Mouse (Mus musculus) lung, adult 2 months (tissue): ENCODE results near the gene Birc6. TPM values are rescaled to one million over a fixed set of nuclear protein-coding genes. Genes with fewer than 3 reads are reported as not detected.
A peak's percentile ranks its signal among the peaks of the same experiment; 100 is the strongest.

ENCODE experiments used
- DNase-seq: peaks from one replicate; pipeline ENCODE4 v3.0.0; 2022
- H3K4me1 ChIP-seq: fragments of 200-500 bp; 2 replicates; pipeline ENCODE4 v1.6.1; 2011; ENCODE audit warnings: low read length; ENCODE audit not compliant: control insufficient read depth, insufficient read depth
- H3K4me3 ChIP-seq: fragments of 200-500 bp; replicated peaks from 2 replicates; pipeline ENCODE3; 2011; ENCODE audit warnings: low read depth, mild to moderate bottlenecking, control low read depth, low read length; ENCODE audit errors: extremely low read depth
- CTCF ChIP-seq: fragments of 200-500 bp; IDR thresholded peaks from 2 replicates; pipeline ENCODE4 v1.5.1; 2011; ENCODE audit warnings: mild to moderate bottlenecking, low read length, control low read depth; ENCODE audit not compliant: insufficient read depth
- POLR2A ChIP-seq: fragments of 200-500 bp; IDR thresholded peaks from 2 replicates; pipeline ENCODE4 v1.6.1; 2011; ENCODE audit warnings: low read depth, mild to moderate bottlenecking, control low read depth, low read length, borderline replicate concordance; ENCODE audit errors: extremely low read depth
- WGBS: fragments of 180-500 bp; shearing (Covaris S2); methylation state at CpG from one replicate; pipeline ENCODE4 v1.1.7; 2018; 5-methylcytosine and 5-hydroxymethylcytosine counted together
- polyA plus RNA-seq: library from polyadenylated mRNA; depleted of rRNA; stranded (reverse); fragments of >200 nt; gene quantifications from 2 replicates; pipeline ENCODE4 v1.2.3, GENCODE M21; 2012

The Birc6 gene
- polyA plus RNA-seq, 1 experiment: 91.7 TPM

GRCm38 (mm10) chr17:74599396-74599795 lies 71.3 kb downstream of the Birc6 start:
- whole genome bisulfite sequencing: 92% methylated on average over 2 of the region's 2 CpGs
- DNase-seq: no peak
- TF ChIP-seq POLR2A (no peak), CTCF (no peak)
- H3K4me3 ChIP-seq: no peak overlapping the region
- H3K4me1 ChIP-seq: no peaks in the 10 kb centered on the region

GRCm38 (mm10) chr17:74601201-74601600 lies 73.1 kb downstream of the Birc6 start:
- 75% methylated on average over 1 of the region's 1 CpGs for WGBS
- Histone ChIP-seq H3K4me1 (no peaks in the 10 kb centered on the region), H3K4me3 (no peak overlapping the region)
- no peak for DNase-seq
- TF ChIP-seq CTCF (no peak), POLR2A (no peak)

DNA sequence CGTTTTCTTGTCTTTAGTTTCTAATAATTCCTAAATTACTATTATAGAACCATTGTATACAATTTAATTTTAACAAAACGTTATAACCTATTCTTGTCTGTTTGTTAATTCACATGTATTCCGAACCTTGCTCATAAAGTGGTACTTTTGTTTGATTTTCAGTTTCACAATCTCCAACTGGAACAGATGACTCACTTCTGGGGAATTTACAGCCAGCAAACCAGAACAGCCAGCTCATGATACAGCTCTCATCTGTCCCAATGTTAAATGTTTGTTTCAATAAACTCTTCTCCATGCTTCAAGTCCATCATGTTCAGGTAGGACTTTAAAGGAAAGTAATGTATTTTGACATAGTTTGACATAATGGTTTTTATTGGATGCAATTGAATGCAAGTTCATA lies 102.7 kb downstream of the Birc6 start:
- no peak for TF ChIP-seq CTCF
- no peak for TF ChIP-seq POLR2A
- H3K4me3 ChIP-seq: no peak overlapping the region
- 60% methylated on average over 3 of the region's 3 CpGs for WGBS
- no peak for DNase-seq
- H3K4me1 ChIP-seq: no peaks in the 10 kb centered on the region; the same call in 1 of the 2 replicates

DNA sequence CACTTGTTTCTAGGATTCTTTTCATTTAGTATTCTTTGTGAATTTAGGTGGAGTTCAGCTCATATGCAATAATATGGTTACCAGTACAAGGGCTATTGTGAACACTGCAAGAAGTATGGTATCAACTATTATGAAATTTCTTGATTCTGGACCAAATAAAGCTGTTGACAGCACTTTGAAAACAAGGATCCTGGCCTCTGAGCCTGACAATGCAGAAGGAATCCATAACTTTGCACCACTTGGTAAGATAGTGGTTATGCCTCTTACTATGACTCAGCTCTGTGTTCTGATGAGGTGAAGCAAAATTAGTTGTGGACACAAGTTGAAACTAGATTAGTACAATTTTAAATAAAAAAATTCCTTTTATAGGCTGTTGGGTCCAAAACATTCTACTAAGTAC lies 114.3 kb downstream of the Birc6 start:
- no peak for DNase-seq
- no peak overlapping the region for H3K4me3 ChIP-seq
- H3K4me1 ChIP-seq: no peaks in the 10 kb centered on the region; the same call in 1 of the 2 replicates
- TF ChIP-seq POLR2A: no peak
- no peak for TF ChIP-seq CTCF

GRCm38 (mm10) chr17:74658362-74658761 lies 130.3 kb downstream of the Birc6 start:
- Histone ChIP-seq H3K4me1 (no peaks in the 10 kb centered on the region), H3K4me3 (no peak overlapping the region)
- WGBS: 79% methylated on average over 3 of the region's 3 CpGs
- no peak for DNase-seq
- TF ChIP-seq POLR2A (no peak), CTCF (no peak)

- no peak overlapping the region for H3K4me3 ChIP-seq
- 78% methylated on average over 1 of the region's 1 CpGs for WGBS
- no peak for TF ChIP-seq CTCF
- TF ChIP-seq POLR2A: no peak
- no peak for DNase-seq
- H3K4me1 ChIP-seq: no peaks in the 10 kb centered on the region; the same call in 1 of the 2 replicates
Measured at GRCm38 (mm10) chr17:74668010-74668409, 139.9 kb downstream of the Birc6 start.

- TF ChIP-seq POLR2A: peak; percentile 26; the same call in 1 of the 2 replicates
- TF ChIP-seq CTCF: no peak
- WGBS: 75% methylated on average over 13 of the region's 13 CpGs
- peak; percentile 54 for DNase-seq
- Histone ChIP-seq H3K4me1 (peaks cover 3% of the 10 kb centered on the region), H3K4me3 (peak overlapping the region; percentile 60)
Measured at GRCm38 (mm10) chr17:74670031-74670430, 141.9 kb downstream of the Birc6 start.

DNA sequence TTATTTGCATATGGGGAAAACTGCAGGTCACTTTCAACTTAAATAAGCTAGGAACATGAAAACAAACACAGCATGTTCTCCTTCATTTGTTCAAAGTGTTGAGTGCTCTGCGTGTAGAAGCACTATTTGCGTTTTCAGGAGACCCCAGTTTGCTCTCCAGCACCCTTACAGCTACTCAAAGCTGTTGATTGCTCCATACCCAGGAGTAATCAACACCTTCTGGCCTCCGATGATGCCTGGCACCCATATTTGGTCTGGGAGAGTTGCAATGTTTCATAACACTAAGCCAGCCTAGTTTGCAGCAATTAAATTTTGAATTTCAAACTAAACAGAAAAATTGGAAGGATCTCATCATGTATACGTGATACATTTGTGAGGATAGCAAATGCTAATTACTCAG lies 144.4 kb downstream of the Birc6 start:
- TF ChIP-seq CTCF: no peak
- no peak for TF ChIP-seq POLR2A
- WGBS: 71% methylated on average over 4 of the region's 4 CpGs
- Histone ChIP-seq H3K4me1 (peaks cover 3% of the 10 kb centered on the region), H3K4me3 (no peak overlapping the region)
- no peak for DNase-seq

- H3K4me1 ChIP-seq: peaks cover 3% of the 10 kb centered on the region
- H3K4me3 ChIP-seq: no peak overlapping the region
- TF ChIP-seq POLR2A (no peak), CTCF (no peak)
- DNase-seq: no peak
Measured at GRCm38 (mm10) chr17:74673251-74673650, 145.2 kb downstream of the Birc6 start.

GRCm38 (mm10) chr17:74678061-74678460 lies 150.0 kb downstream of the Birc6 start:
- Histone ChIP-seq H3K4me3 (no peak overlapping the region), H3K4me1 (peaks cover 3% of the 10 kb centered on the region; the same call in 1 of the 2 replicates)
- 73% methylated on average over 8 of the region's 8 CpGs for WGBS
- no peak for TF ChIP-seq POLR2A
- TF ChIP-seq CTCF: no peak
- no peak for DNase-seq
